Mouse (Mus musculus) megakaryocyte, embryonic 14.5 days (primary cell): ENCODE measurements around the gene Gm973. TPM values are rescaled to one million over a fixed set of nuclear protein-coding genes. Genes with fewer than 3 reads are reported as not detected.

ENCODE experiments used
- H3K27me3 ChIP-seq: replicated peaks from 2 replicates; pipeline ENCODE3; 2012; ENCODE audit warnings: inconsistent platforms
- H3K36me3 ChIP-seq: replicated peaks from 2 replicates; pipeline ENCODE3; 2012; ENCODE audit warnings: low read length, inconsistent platforms, mixed read lengths
- H3K4me1 ChIP-seq: 2 replicates; pipeline ENCODE4 v1.6.1; 2012; ENCODE audit warnings: inconsistent platforms
- H3K4me3 ChIP-seq: replicated peaks from 2 replicates; pipeline ENCODE3; 2012; ENCODE audit warnings: moderate library complexity, mild to moderate bottlenecking, inconsistent platforms
- H3K9me3 ChIP-seq: 2 replicates; pipeline ENCODE4 v1.6.1; 2012; ENCODE audit warnings: inconsistent platforms
- FLI1 ChIP-seq: IDR thresholded peaks from 2 replicates; pipeline ENCODE4 v1.6.1; 2012; ENCODE audit warnings: low read length, inconsistent platforms, mixed read lengths
- GATA1 ChIP-seq: IDR thresholded peaks from 3 replicates; pipeline ENCODE4 v1.6.1; 2012; ENCODE audit warnings: mixed read lengths, low read length, inconsistent platforms, borderline replicate concordance
- polyA plus RNA-seq: library from polyadenylated mRNA; stranded (reverse); fragments of >175 nt; gene quantifications from 2 replicates; pipeline ENCODE4 v1.2.3, GENCODE M21; 2012; ENCODE audit warnings: low replicate concordance; ENCODE audit not compliant: insufficient read depth

Gm973 gene
- polyA plus RNA-seq, 1 experiment, result not detected

GRCm38 (mm10) chr1:59566926-59567325 is 50.9 kb downstream of the Gm973 start:
- TF ChIP-seq GATA1, result no peak
- no peak for TF ChIP-seq FLI1
- Histone ChIP-seq H3K27me3 (peaks cover 22% of the 10 kb centered on the region), H3K4me1 (no peaks in the 10 kb centered on the region), H3K9me3 (peaks cover 10% of the 10 kb centered on the region), H3K36me3 (no peaks in the 10 kb centered on the region), H3K4me3 (no peak overlapping the region)

DNA sequence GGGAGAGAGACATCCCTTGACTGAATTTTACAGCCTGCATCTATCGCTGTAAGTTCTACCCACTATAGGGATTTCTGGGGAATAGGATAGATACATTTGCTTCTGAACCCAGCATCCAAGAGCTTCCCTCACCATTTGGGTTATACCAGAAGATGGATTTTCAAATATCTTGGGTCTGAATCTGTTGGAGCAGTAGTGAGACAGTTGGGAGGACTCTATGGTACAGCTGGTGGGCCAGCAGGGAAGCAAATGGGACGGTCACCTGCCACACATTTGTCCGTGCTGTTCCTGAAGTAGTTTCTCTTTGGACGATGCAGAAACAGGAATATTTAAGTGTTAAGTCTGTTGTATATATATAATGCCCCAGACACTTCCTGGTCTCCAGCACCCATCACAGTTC is 51.5 kb downstream of the Gm973 start:
- Histone ChIP-seq H3K9me3 (peaks cover 9% of the 10 kb centered on the region), H3K27me3 (peaks cover 22% of the 10 kb centered on the region), H3K4me1 (no peaks in the 10 kb centered on the region), H3K4me3 (no peak overlapping the region), H3K36me3 (no peaks in the 10 kb centered on the region)
- no peak for TF ChIP-seq FLI1
- TF ChIP-seq GATA1, result no peak

DNA sequence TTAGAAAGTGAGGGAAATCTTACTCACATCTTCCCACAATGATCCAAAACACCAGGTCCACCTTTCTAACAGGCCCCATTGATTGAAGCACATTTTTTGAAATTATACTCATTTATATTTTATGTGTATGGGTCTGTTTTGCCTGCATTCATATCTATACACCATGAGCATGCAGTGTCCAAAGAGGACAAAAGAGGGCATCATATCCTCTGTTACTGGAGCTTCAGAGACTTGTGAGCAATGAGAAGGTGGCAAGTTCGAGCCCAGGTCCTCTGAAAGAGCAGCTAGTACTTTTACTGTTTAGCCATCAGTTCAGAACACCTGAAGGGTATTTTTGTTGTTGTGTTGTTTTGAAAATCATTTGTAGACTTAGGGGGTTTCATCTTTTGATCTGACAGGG is 52.2 kb downstream of the Gm973 start:
- Histone ChIP-seq H3K36me3 (no peaks in the 10 kb centered on the region), H3K9me3 (peaks cover 1% of the 10 kb centered on the region), H3K4me1 (no peaks in the 10 kb centered on the region), H3K27me3 (peaks cover 19% of the 10 kb centered on the region), H3K4me3 (no peak overlapping the region)
- no peak for TF ChIP-seq FLI1
- no peak for TF ChIP-seq GATA1

DNA sequence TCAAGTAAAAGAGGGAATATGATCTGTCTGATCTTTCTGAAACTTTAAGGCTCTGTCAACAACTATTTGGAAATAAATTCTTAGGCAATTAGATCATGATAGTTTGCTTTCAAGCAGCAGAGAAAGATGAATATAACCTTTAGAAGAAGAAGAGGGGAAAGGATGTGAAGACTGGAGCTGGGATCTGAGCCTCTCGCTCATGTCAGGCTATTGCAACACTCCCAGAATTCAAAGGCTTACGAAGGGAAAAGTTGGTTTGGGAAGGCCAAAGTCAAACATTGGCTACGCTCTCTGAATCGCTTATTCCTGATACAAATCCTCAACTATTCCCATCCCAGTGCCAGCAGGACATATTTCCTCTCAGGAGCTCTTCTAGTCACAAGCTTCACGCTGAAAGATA is 53.2 kb downstream of the Gm973 start:
- Histone ChIP-seq H3K9me3 (no peaks in the 10 kb centered on the region), H3K4me1 (no peaks in the 10 kb centered on the region), H3K27me3 (peaks cover 23% of the 10 kb centered on the region), H3K4me3 (no peak overlapping the region), H3K36me3 (no peaks in the 10 kb centered on the region)
- TF ChIP-seq GATA1 (no peak), FLI1 (no peak)

- H3K4me3 ChIP-seq, result no peak overlapping the region
- H3K36me3 ChIP-seq, result no peaks in the 10 kb centered on the region
- TF ChIP-seq GATA1, result no peak
- TF ChIP-seq FLI1, result no peak
- no peaks in the 10 kb centered on the region for H3K4me1 ChIP-seq
- peaks cover 21% of the 10 kb centered on the region for H3K27me3 ChIP-seq
- H3K9me3 ChIP-seq, result no peaks in the 10 kb centered on the region
Observed at GRCm38 (mm10) chr1:59570767-59571166, 54.7 kb downstream of the Gm973 start.

GRCm38 (mm10) chr1:59571502-59571901 is 55.4 kb downstream of the Gm973 start:
- Histone ChIP-seq H3K9me3 (no peaks in the 10 kb centered on the region), H3K4me1 (no peaks in the 10 kb centered on the region), H3K27me3 (peaks cover 19% of the 10 kb centered on the region), H3K36me3 (no peaks in the 10 kb centered on the region), H3K4me3 (no peak overlapping the region)
- no peak for TF ChIP-seq GATA1
- no peak for TF ChIP-seq FLI1

DNA sequence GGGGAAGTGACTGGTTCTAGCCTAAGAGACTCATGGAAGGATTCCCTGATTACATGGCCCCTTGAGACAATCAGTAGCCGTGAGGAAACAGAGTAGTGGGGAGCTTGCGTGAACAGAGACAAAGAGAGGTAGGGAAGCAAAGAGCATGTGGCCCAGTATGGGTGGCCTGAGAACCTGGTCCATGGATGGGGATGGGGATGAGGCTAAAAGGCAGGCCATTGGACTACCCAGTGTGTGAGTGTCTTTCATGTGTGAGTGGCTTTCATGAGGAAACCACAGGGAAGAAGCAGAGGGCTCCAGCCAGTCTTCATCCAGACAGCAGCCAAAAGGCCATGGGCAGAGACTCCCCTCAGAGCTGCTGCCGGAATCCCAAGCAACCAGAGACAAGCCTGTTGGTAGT is 57.8 kb downstream of the Gm973 start:
- no peaks in the 10 kb centered on the region for H3K36me3 ChIP-seq
- no peak overlapping the region for H3K4me3 ChIP-seq
- H3K4me1 ChIP-seq, result no peaks in the 10 kb centered on the region
- peaks cover 19% of the 10 kb centered on the region for H3K27me3 ChIP-seq
- TF ChIP-seq GATA1 (no peak), FLI1 (no peak)
- no peaks in the 10 kb centered on the region for H3K9me3 ChIP-seq

DNA sequence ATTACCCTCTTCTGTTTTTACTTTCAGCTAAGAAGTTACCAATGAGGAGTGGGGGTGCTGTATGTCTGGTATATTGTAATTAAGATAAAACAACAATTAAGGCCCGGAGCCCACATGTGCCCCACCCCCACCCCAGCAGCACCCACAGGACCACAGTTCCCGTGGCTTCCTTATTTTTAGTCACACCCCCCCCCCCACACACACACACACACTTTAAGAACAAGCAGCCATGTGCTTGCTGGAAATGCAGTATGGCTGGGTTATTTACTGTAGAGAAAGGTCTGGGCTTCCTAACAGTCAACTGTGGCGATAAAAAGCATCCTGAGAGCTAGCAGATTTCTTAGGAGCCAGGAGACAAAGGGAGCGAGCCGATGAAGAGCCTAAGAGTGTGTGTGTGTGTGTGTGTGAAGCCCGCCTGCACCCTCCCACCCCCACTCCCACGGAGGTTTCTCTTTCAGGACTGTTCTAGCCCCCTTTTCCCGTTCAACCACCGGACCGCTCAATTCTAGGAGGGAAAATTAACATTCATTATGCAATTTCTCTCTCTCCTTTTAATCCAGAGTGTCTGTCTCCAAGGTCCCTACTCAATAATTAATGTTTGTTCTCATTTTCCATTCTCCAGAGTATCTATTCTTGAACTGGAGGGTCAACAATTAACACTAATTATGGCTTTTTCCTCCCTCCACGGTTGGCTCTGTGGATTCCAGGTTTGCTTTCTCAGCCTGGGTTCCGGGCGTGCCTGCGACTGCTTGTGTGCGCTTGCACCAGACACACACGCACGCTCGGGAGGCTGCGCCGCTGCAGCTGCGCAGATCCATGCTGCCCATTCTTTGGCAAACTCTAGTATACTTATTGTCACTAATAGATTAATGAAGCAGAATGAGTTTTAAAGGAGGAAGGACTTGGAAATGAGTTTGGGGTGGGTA is 58.5 kb downstream of the Gm973 start:
- no peak for TF ChIP-seq GATA1
- no peak for TF ChIP-seq FLI1
- Histone ChIP-seq H3K36me3 (no peaks in the 10 kb centered on the region), H3K9me3 (no peaks in the 10 kb centered on the region), H3K27me3 (peaks cover 19% of the 10 kb centered on the region), H3K4me1 (no peaks in the 10 kb centered on the region), H3K4me3 (no peak overlapping the region)

GRCm38 (mm10) chr1:59578770-59579169 is 62.7 kb downstream of the Gm973 start:
- H3K36me3 ChIP-seq, result no peaks in the 10 kb centered on the region
- peaks cover 27% of the 10 kb centered on the region for H3K27me3 ChIP-seq
- H3K4me1 ChIP-seq, result no peaks in the 10 kb centered on the region

GRCm38 (mm10) chr1:59579327-59579726 is 63.3 kb downstream of the Gm973 start:
- Histone ChIP-seq H3K9me3 (no peaks in the 10 kb centered on the region), H3K27me3 (peaks cover 26% of the 10 kb centered on the region), H3K36me3 (no peaks in the 10 kb centered on the region), H3K4me3 (no peak overlapping the region), H3K4me1 (no peaks in the 10 kb centered on the region)
- TF ChIP-seq FLI1, result no peak

More at GRCm38 (mm10) chr1:59578770-59579169, 62.7 kb downstream of the Gm973 start:
- TF ChIP-seq FLI1 (no peak), GATA1 (no peak)
- Histone ChIP-seq H3K9me3 (no peaks in the 10 kb centered on the region), H3K4me3 (no peak overlapping the region)
